Mouse (Mus musculus) cortical plate, adult 2 months (tissue): Measurements from ENCODE around the gene Spz1. TPM values are rescaled to one million over a fixed set of nuclear protein-coding genes. Genes with fewer than 3 reads are reported as not detected.

Experiments used
- H3K27ac ChIP-seq: fragments of 200-500 bp; 2 replicates; pipeline ENCODE4 v1.5.1; 2012; ENCODE audit warnings: low read length, control low read depth, inconsistent platforms; ENCODE audit not compliant: insufficient read depth
- H3K4me1 ChIP-seq: fragments of 200-500 bp; 2 replicates; pipeline ENCODE4 v1.6.1; 2011; ENCODE audit warnings: low read length; ENCODE audit not compliant: control insufficient read depth, insufficient read depth
- H3K4me3 ChIP-seq: fragments of 200-500 bp; 2 replicates; pipeline ENCODE4 v1.5.1; 2011; ENCODE audit warnings: mild to moderate bottlenecking, low read length, control low read depth; ENCODE audit not compliant: insufficient read depth
- CTCF ChIP-seq: fragments of 200-500 bp; IDR thresholded peaks from 2 replicates; pipeline ENCODE4 v1.5.1; 2011; ENCODE audit warnings: mild to moderate bottlenecking, control low read depth, low read length; ENCODE audit not compliant: insufficient read depth; ENCODE audit errors: extremely low read depth
- POLR2A ChIP-seq: fragments of 200-500 bp; IDR thresholded peaks from 2 replicates; pipeline ENCODE4 v1.6.1; 2011; ENCODE audit warnings: mild to moderate bottlenecking, low read length, control low read depth; ENCODE audit not compliant: insufficient read depth; ENCODE audit errors: extremely low read depth
- polyA plus RNA-seq: library from polyadenylated mRNA; depleted of rRNA; stranded (reverse); fragments of >200 nt; gene quantifications from 2 replicates; pipeline ENCODE4 v1.2.3, GENCODE M21; 2012; rRNA removed

Gene Spz1
- polyA plus RNA-seq, 1 experiment, result not detected

DNA sequence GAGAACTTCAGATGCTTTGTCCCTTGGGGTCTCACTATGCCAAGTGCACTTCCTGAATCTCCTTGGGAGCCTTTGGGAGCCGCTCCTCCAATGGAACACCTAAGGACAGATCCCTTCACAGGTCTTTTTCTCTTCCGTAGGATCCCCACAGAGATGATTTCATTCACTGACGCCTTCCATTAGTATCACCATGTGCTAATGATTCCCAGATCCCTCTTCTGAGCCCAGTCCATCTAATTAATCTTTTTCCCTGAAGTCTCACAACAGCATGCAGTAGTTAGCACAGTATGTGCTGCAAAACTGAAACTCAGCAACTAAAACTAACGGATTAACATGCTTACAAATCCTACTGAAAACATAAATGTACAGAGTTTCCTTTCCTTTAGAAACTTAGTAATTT, 36.8 kb downstream of the Spz1 start:
- Histone ChIP-seq H3K27ac (no peak overlapping the region), H3K4me1 (no peaks in the 10 kb centered on the region), H3K4me3 (no peak overlapping the region)
- TF ChIP-seq CTCF, result no peak
- TF ChIP-seq POLR2A, result no peak

- no peak for TF ChIP-seq CTCF
- TF ChIP-seq POLR2A, result no peak
- H3K4me3 ChIP-seq, result no peak overlapping the region
- peaks cover under 1% of the 10 kb centered on the region; the same call in 1 of the 2 replicates for H3K4me1 ChIP-seq
- H3K27ac ChIP-seq, result no peak overlapping the region
These were observed 42.2 kb downstream of the Spz1 start for GRCm38 (mm10) chr13:92533801-92534200.

DNA sequence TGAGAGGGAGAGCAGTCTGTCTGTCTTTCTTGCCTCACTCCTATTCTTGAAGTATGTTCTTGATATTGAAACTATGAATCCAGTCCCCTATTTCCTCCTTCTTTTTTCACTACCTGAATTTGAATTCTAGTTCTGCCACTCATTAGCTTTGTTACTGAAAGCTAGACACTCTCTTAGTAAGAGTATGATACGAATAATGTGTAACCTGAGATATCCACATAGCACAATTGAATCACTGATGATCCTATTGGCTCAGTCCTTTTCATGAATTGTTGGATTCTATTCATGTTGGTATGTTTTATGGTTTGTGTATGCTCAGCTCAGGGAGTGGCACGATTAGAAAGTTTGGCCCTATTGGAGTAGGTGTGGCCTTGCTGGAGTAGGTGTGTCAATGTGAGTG, 43.8 kb downstream of the Spz1 start:
- TF ChIP-seq POLR2A, result no peak
- no peak for TF ChIP-seq CTCF
- Histone ChIP-seq H3K4me3 (no peak overlapping the region), H3K27ac (no peak overlapping the region), H3K4me1 (peaks cover 2% of the 10 kb centered on the region; the same call in 1 of the 2 replicates)

GRCm38 (mm10) chr13:92531237-92531636, 44.7 kb downstream of the Spz1 start:
- Histone ChIP-seq H3K4me1 (peaks cover 2% of the 10 kb centered on the region; the same call in 1 of the 2 replicates), H3K4me3 (peak overlapping the region; percentile 77), H3K27ac (peak overlapping the region; percentile 68; the same call in 1 of the 2 replicates)
- TF ChIP-seq CTCF, result no peak
- TF ChIP-seq POLR2A, result no peak

GRCm38 (mm10) chr13:92530721-92531211, 45.2 kb downstream of the Spz1 start, which contains the start of gene Zfyve16:
Gene Zfyve16 (minus strand): TSS chr13:92530868.
- TF ChIP-seq CTCF (no peak), POLR2A (peak; percentile 84; the same call in 1 of the 2 replicates)
- Histone ChIP-seq H3K27ac (peak within 1 kb of the TSS; percentile 68), H3K4me3 (peak within 1 kb of the TSS; percentile 77), H3K4me1 (peaks cover 2% of the 10 kb centered on the region; the same call in 1 of the 2 replicates)

DNA sequence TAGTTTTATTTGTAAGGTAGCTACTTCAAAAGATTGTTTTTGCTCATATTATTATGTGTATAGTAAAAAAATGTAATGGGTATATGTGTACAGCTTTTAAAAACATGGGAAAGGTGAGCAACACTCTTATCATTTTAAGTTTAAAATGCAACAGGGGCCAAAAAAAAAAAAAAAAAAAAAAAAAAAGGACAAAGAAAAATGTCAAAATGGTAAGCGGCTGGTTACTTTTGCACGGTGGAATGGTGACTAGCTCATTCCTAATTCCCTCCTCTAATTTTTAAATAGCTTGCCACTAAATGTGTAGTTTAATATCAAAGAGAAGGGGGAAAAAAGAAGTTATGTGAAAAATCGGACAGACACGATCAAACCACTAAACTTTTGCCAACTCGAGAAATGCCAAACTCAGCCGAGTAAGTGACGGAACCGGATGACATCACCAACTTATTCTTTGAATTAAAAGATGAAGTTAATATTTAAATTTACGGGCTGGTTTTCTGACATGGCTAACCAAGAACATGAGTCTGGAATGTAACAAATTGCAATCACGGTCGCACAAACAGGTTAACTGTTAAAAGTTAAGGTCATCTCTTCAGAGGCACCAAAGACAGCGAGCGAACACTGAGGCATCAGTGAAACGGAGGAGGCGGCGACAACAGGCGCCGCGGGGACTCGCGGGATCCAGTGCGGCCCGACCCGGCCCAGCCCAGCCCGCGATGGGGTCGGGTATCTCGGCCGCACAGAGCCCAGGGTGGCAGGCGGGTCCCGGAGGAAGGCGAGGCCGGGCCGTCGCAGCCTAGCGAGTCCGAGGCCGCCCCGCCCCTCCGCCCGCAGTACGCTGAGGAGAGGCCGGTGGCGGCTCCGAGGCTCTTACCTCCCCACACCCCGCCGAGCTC, 45.9 kb downstream of the Spz1 start:
- H3K27ac ChIP-seq, result peak overlapping the region; percentile 47

More for the DNA sequence above, 45.9 kb downstream of the Spz1 start:
- Histone ChIP-seq H3K4me3 (peak overlapping the region; percentile 77), H3K4me1 (peaks cover 2% of the 10 kb centered on the region; the same call in 1 of the 2 replicates)
- TF ChIP-seq POLR2A (no peak), CTCF (no peak)

Other genes starting within 250 kb of the Spz1 start
- 2.5 TPM in 2 replicates for gene Dhfr, start 221.4 kb downstream of the Spz1 start, polyA plus RNA-seq
- 20.2 and 20.8 TPM in 2 replicates for gene Msh3, start 221.2 kb downstream of the Spz1 start, polyA plus RNA-seq
- gene Ankrd34b, start 150.3 kb downstream of the Spz1 start, polyA plus RNA-seq, result 7.8 and 7.9 TPM in 2 replicates
- 9.9 and 11.7 TPM in 2 replicates for gene Fam151b, start 92.2 kb downstream of the Spz1 start, polyA plus RNA-seq
- gene Zfyve16, start 45.3 kb downstream of the Spz1 start, polyA plus RNA-seq, result 11.6 and 13.2 TPM in 2 replicates
- 64.5 and 69.0 TPM in 2 replicates for gene Serinc5, start 34.9 kb upstream of the Spz1 start, polyA plus RNA-seq
- 10.4 and 11.2 TPM in 2 replicates for gene Thbs4, start 218.6 kb upstream of the Spz1 start, polyA plus RNA-seq